Mouse (Mus musculus): ENCODE data around the gene Oas2. TPM values are rescaled to one million over a fixed set of nuclear protein-coding genes. Genes with fewer than 3 reads are reported as not detected.

Oas2 gene
- total RNA-seq, 2 experiments from 2014 or later = 0.57 to 0.78 TPM

DNA sequence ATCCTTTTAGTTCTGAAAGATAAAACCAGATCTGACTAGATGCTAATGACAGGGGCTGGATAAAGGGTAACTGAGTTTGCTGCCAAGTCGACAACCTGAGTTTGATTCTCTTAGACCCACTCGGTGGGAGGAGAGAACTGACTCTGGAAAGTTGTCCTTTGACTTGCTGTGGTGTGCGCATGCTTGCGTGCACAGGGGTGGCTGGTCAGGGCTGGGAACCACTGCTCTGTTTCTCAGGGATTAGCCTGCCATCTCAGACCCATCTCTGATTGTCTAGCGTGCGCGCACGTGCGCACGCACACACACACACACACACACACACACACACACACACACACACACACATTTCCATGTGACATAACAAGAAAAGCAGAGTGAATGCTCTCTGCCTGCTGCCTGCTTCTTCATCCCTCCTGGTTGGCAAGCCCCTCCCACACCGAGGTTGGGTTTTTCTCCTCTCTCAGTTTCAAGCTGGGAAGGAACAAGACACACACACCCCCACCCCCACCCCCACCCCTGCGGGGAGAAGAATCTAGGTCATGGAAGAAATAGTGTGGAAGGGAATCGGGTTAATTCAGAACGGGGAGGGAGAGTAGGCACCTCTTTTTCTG is 15.2 kb downstream of the Oas2 start:
- no peak for DNase-seq (ENCODE audit: low spot score)
- intact Hi-C loops (cut with DNase I) = no loop called here

DNA sequence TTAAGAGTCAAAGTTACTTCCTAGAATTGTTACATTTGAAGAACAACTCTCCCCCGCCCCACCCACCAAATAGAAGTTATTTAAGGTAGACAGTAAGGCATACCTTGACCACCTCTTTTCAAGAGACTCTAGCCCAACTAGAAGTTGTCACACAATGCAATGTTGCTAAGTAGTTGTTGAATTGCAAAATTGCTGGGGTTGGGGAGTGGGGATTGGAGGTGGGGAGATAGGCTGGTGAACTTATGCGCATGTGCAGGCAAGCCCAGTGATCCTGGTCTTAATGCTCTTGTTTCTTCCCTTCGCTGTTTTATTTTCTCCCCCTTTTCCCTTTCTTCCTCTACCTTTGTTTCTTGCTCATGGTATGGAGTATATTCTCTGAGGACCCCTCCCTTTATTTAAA is 16.0 kb downstream of the Oas2 start:
- DNase-seq (ENCODE audit: low spot score) = no peak
- intact Hi-C loops (cut with DNase I) = no loop called here

DNA sequence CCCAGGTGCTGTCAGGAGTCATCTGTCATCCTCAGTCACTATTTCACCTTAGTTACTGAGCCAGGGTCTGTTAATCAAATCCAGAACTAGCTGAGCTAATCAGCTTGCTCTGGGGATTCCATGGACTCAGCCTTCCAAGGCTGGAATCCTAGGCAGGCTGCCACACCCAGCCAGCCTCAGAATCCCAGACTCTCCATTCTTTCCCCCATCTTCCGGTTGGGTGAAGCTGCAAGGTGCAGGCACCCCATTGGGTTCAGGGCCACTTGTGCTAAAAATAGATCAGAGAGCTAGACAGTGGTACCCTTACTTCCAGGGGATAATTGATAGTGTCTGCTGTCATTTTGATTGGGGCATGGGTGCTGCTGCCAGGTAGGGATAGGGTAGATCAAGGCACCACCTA is 16.9 kb downstream of the Oas2 start:
- DNase-seq (ENCODE audit: low spot score) = no peak
- intact Hi-C loops (cut with DNase I) = no loop called here

DNA sequence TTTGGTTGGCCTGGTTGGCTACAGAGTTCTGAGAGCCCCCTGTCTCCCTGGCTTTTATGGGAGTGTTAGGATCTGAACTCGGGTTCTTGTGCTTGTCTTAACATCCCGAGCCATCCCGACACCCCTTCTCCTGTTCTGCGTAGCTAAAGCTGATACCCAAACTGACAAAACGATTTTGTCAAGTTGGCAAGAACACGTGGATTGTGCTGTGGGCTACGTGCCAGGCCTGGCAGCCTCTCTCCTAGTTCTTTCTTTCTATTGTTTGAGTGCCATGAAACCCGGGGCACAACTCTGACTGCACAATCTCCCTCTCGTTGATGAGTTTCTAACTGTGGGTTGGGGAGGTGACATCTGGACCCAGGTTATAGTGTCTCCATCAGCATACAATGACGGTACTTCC is 20.3 kb downstream of the Oas2 start:
- intact Hi-C loops (cut with DNase I) = no loop called here
- no peak for DNase-seq (ENCODE audit: low spot score)

DNA sequence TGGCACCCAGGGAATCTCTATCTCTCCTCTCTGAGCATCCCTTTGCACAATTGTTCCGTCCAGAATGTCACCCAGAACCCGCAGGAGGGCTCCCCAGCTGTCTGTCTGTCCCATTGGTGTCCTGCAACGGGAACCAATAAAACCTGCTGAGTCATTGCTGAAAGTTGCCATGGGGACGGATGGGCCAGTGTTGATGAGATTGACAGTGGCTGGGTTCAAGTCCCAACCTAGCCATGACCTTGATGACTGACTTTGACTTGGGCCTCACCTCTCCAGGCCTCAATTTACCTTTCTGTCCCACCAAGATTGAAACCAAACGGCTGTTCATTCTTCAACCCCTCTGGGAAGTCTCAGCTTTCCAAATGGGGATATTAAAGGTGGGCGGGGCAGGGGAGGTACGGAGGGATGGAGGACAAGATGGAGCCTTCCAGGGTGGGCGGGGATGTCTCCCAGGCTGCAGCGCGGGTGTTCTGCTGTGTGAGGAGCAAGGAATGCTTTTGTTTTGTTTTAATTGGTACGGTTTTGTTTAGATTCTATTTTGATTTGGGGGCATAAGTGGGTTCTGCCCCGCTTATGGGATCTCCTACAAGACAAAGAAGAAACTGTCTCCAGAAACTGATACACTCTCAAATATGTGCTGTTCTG is 23.7 kb downstream of the Oas2 start:
- intact Hi-C loops (cut with DNase I) = no loop called here

DNA sequence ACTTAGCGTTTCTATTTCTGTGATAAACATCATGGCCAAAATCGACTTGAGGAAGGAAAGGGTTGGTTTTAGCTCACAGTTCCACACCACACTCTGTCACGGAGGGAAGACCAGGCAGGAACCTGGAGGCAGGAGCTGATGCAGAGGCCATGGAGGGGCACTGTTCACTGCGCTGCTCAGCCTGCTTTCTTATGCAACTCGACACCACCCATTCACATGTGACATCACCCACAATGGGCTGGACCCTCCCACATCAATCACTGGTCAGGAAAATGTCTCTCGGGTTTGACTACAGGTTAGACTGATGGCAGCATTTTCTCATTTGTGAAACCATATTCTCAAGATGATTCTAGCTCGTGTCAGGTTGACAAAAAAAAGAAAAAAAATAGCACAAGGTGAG is 28.6 kb downstream of the Oas2 start:
- intact Hi-C loops (cut with DNase I) = no loop called here
- no peak for DNase-seq (ENCODE audit: low spot score)

More for the DNA sequence above, 23.7 kb downstream of the Oas2 start:
- no peak for DNase-seq (ENCODE audit: low spot score)

DNA sequence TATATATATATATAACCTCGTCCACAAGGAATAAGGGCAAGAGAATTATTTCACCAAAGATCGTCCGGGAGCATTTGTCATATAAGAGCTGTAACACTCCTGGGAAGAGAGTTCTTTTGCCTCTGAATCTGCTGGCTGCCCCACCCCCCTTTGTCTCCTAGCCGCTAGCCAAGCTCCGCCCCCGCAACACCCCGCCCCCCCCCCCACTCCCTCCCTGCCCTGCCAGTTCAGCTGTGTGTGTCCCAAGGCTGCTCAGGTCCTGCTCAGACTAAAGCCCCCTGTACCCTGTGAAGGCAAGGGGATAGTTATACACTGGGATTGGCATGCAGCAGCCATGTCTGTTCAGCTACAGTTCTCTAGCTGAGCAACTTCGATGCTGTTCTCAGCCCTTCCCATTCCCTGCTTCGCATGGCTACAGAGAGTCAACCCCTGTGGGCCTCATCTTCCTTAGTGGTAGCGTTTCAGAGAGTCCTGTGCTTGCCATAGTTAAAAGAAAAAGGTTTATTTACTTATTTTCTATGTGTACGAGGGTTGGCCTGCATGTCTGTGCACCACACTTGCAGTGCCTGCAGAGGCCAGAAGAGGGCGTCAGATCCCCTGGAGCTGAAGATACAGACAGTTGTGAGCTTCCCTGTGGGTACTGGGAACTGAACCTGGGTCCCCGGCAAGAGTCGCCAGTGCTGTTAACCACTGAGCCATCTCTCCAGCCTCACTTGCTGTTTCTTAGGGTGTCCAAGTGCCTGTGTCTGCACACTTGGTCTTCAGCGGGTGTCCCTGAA is 30.9 kb downstream of the Oas2 start:
- intact Hi-C loops (cut with DNase I) = no loop called here
- no peak for DNase-seq (ENCODE audit: low spot score)

DNA sequence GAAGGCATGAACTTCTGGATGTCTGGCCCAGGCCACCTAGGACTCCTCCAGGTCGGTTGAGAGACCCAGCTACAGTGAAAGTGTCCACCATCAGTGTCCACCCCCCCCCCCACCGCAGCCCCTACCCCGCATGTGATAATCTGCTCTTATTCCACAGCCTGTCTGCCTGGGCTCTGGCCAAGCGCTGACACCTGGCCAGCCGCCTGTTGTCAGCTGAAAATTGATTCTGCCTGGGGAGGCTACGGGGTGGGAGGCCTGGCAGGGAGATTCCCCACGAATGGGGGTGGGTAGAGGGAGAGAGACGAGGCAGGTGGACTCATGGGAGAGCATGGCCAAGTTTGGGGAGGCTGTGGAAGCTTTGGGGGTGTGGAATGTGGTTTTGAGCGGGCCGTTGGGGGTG is 32.5 kb downstream of the Oas2 start:
- no peak for DNase-seq (ENCODE audit: low spot score)
- intact Hi-C loops (cut with DNase I) = no loop called here

DNA sequence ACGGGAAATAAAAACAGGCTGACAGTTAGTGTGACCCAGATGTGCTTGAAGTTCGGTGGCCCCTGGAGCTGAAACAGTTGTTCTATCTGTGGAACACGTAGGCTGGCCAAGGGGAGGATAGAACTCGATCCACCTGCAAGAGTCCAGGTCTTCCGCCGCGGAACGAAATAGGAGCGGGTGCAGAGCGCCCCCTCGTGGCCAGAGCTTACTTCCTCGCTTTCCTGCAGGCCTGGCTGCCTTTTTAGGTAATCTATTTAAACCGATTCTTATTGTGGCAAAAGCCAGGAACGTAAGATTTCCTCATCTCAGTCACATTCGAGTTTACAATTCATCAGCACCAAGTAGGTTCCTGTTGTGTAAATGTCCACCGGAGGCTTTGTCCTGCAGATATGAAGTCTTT is 35.3 kb downstream of the Oas2 start:
- intact Hi-C loops (cut with DNase I) = loop anchor here (1.0 to 2.0 kb wide), 2 partner anchors 35 to 94 kb away; no protein-coding TSS in a partner anchor
- DNase-seq (ENCODE audit: low spot score) = no peak

DNA sequence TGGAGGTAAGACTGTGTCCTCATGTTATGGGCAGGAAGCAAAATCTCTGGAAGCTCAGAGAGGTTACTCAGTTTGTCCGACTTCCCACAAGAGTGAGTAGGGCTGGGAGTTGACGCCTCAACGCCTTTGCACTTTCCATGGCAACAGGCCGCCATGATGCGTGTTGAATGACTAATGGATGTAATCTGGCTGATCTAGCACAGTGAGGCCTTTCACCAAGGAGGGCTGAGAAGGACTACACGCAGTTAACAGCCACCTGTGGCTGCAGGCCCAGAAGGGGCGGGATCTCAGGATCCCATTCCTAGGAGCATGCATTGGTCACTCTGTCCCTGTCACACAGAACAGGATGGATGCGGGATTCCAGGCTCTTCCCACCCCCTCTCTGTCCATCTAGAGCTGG is 36.9 kb downstream of the Oas2 start:
- intact Hi-C loops (cut with DNase I) = no loop called here
- DNase-seq (ENCODE audit: low spot score) = no peak

DNA sequence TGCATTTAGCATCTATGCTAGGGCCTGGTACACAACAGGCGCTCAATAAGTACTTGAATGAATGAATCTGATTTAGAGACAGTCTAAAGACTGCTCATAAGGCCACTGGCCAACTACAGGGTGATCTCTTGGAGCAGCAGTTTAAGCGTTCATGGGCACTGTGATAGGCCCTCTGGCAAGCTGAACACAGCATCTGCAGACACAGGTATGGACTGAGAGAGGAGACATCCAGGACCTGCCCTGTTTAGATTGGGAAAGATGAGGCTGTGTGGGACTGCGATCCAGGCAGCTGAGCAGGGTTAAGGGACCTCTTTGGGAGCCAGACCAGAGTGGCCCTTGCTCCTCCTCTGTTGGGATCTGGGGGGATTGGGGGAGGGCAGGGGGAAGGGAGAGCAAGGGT is 37.8 kb downstream of the Oas2 start, which contains the start of gene Dtx1:
Gene Dtx1 (minus strand): TSS at position 101 of the 400 bp plus-strand sequence.
- intact Hi-C loops (cut with DNase I) = no loop called here
- no peak for DNase-seq (ENCODE audit: low spot score)

DNA sequence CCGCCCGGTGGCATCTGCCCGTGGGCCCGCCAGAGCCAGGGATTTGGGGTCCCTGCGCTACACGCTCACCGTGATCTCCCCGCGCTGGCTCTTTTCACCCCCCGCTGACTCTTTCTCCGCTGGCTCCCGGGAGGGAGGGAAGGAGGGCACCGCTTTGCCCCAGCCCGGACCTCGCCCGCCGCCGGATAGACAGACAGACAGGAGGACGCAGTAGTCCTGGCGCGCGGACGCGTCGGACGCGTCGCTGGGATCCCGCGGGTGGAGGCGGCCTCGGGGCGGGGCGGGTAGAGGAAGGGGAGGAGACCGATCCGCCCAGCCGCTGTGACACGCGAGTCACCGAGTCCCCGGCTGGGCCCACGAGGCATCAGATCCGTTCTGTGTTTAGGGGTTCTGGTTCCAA is 38.2 kb downstream of the Oas2 start:
- intact Hi-C loops (cut with DNase I) = no loop called here
- no peak for DNase-seq (ENCODE audit: low spot score)

DNA sequence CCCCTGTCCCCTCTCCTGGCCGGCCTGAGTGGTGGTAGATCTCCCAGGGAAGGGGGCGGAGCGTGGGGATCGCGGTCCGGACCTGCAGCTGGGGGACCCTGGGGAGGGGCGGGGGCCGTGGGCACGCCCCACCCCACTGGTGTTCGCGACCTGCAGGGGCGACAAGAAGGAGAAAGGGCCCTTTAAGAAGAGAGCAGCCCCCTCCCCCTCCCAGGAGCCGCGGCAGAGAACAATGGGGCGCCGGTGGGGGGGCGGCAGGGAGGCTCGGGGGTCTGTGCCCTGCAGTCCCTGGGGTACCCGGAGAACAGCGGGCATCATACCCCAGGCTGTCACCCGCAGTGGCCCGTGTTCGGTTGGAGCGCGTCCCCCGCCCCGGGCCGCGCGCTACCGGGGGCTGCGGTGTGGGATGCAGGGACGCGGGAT is 38.8 kb downstream of the Oas2 start:
- intact Hi-C loops (cut with DNase I) = no loop called here

DNA sequence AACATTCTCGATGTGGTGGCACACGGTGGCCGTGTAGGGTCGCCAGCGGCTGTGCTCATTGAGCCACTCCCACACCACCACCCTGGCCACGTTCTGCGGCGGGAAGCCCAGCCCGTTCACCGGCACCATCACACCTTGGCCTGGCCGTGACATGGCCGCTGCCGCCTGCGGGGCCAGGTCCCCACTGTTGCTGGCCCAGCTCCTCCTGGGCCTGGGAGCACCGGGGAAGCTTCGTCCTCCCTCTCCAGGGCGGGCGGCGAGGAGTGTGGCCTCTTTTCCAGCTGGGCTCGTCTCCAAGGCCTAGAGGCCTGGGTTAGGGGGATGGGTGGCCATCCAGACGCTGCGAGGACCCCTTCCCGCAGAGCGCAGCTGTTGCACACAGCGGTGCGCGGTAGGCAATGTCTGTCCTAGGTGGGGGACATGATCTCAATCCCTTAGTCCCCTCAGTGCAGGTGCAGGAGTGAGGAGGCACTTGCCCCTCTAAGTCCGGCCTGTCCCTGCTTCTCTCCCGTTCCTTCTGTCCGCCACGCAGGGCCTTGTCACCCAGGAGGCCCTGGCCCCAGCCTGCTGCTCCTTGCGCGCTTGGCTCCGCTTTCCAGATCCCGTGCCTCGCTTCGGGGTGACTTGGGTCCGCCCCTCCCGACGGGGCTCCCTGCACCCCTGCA is 39.4 kb downstream of the Oas2 start:
- intact Hi-C loops (cut with DNase I) = no loop called here
- DNase-seq (ENCODE audit: low spot score) = no peak

More for the DNA sequence above, 38.8 kb downstream of the Oas2 start:
- no peak for DNase-seq (ENCODE audit: low spot score)

DNA sequence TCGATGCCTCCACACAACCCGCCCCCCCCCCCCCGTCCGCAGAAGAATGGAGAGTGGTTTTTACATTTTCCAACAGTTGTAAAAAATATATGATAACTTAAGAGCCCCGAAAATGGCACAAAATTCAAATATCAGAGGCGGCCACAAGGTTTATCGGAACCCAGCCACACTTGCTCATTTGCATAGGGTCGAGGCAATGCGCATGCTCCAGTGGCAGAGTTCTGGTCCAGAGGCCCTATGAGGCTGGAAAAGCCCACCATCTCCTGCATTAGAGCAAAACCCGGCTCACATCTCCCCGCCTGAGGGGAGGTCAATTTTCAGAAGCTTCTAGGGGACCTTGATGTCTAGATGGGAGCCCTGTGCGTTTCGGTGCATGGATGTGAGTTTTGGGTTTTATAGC is 42.7 kb downstream of the Oas2 start:
- DNase-seq (ENCODE audit: low spot score) = no peak
- intact Hi-C loops (cut with DNase I) = no loop called here

DNA sequence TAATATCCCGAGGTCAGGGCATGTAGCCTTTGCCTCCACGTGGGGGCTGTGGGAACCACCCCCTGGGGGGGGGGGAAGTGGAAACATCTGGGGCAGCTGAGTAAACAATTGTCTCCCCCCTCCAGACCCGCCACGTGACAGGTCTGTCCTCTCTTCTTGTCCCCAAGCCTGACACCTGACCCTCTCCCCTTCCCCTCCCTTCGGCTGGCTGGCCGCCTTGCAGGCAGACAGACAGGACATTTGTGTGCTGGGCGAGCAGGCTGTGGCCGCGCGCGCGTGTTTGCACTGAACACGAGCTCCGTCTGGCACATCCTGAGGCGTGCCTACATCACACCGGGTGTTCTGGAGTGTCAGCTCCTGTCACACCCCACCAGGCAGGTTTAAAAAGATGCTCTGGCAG is 43.1 kb downstream of the Oas2 start:
- no peak for DNase-seq (ENCODE audit: low spot score)
- intact Hi-C loops (cut with DNase I) = no loop called here

DNA sequence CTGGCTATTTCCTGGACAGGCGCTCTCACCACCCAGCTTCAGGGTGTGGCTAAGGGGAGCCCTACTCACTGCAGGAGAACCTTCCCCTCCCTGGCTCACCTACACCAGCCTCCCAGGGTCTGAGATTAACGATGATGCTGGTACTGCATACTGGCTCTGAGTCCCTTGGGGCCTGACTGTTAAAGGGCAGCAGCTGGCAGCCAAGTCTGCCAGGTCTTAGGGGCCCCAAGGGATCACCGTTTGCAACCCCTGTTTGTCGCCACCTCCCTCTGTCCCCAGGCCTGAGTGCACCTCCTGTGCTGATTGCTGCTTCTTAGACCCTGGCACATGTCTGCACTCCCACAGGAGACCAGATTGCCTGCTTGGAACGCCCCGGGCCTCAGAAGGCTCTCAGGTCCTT is 45.2 kb downstream of the Oas2 start:
- DNase-seq (ENCODE audit: low spot score) = no peak
- intact Hi-C loops (cut with DNase I) = no loop called here

DNA sequence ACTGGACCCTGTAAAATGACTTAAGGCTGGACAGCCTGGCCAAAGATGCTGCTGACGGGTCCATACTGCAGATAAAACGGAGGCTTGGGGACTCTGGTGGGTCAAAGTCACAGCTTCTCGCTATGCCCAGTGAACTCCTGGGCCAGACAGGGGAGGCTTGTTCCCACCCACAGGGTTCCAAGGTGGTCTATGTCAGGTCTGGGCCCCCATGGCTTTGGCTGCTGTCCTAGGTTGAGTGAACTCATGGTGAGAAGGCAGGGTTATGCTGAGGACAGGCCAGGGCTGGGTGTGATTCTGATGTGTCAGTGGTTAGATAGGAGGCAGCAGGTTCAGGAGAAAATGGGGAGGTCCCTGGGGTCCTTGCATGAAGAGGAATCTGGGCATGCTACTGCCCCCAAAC is 46.0 kb downstream of the Oas2 start:
- DNase-seq (ENCODE audit: low spot score) = no peak
- intact Hi-C loops (cut with DNase I) = no loop called here

DNA sequence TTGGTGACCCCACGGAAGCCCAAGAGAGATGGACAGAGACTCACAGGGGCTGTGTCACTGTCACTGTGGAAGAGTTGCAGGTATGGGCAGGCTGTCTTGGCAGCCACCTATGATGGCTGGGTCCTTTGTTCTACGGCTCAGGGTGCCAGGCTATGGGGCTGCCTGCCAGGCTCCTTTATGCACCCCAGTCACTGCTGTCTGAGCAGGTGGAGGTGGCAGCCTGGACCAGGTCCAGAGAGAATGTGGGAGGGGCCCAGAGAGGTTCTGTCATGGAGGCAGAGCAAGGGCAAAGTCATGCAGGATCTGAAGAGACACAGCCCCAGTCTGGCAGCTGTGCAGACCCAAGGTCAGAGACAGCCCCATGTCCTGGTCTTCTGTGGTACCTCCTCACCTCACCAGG is 46.7 kb downstream of the Oas2 start:
- intact Hi-C loops (cut with DNase I) = no loop called here
- DNase-seq (ENCODE audit: low spot score) = no peak

DNA sequence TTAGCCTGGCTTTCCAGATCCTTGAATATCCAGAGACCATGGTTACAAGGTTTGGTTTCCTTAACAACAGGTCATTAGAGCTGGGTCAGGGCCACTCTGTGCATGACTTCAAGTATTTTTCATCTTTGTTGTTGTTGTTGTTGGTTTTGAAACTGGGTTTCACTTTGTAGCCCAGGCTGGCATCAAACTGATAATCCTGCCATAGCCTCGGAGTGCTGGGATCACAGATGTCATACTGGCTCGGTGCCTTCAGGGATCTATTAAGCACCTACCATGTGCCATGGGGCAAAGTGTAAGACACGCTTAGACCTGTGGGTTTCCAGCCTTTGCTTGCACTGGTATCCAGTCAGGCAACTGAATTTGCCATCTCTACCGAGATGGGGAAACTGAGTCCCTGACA is 47.2 kb downstream of the Oas2 start:
- DNase-seq (ENCODE audit: low spot score) = no peak
- intact Hi-C loops (cut with DNase I) = no loop called here
